Mouse (Mus musculus): ENCODE data around the gene Gosr1.
"Not testable (repeated sequence)": the region's sequence is repeated elsewhere in the genome, so short reads cannot be mapped to it uniquely, and the experiment has no call there.

Gosr1 gene

GRCm38 (mm10) chr11:76763053-76763740 is at the start of gene Gosr1:
Gosr1 (minus strand) TSS chr11:76763579.
- DNase-seq (ENCODE audit: inconsistent age in 2 of 2, low spot score in 1 of 2), result peak; percentile 92 to 98

DNA sequence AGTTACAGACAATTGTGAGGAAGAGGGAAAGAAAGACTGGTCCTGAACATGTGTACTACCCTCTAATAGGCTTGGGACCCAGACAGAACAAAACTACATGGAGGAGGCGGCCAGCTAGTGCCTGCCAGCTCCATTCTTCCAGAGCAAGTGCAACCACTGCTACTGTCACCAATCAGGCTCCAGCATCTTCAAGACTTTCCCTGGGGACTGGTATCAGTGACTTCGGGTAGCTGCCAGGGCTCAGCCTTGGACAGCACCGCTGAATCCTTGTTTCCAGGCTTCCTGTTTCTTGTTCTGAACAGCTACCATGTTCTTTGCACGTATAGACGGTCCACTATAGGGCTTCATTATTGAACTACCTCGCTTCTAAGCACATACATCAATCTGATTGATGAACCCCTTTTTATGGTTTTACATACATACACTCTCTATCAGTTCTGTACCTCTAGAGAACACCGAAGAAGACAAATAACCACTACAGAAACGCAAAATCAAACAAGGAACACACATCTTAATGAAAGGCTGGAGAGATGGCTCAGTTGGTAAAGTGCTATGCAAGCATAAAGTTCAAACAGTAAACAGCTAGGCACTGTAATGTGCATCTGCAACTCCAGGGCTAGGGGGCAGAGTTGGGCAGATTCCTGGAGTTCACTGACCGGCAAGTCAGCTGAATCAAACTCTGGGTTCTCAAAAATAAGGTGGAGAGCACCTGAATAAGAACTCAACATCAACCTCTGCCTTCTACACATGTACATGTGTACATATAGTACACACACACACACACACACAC is 47.5 kb upstream of the Gosr1 start:
- peak in 1 of 2 experiments; percentile 46 for DNase-seq (ENCODE audit: inconsistent age in 2 of 2, low spot score in 1 of 2)

DNA sequence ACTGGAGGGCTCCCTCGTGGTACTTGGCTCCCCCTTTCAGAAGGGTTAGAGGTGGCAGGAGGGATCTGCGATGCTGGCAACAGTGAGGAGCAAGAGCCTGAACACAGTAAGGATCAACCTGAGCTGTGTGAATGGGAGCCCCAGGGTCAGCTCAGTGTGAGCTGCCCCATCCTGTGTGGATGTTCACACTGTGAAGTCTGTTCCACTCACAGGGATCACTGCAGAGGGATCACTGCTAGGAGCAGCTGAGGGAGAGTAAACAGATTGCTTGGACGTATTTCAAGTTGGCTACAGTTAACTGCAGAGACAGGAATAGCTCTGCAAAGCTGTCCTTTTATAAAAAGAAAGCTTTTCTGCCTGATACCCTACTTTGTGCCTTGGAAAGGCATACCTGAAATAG is 46.1 kb upstream of the Gosr1 start:
- no peak for DNase-seq (ENCODE audit: inconsistent age in 2 of 2, low spot score in 1 of 2)

- DNase-seq (ENCODE audit: inconsistent age in 2 of 2, low spot score in 1 of 2), result no peak
Observed at GRCm38 (mm10) chr11:76808550-76808949, 45.2 kb upstream of the Gosr1 start.

- no peak for DNase-seq (ENCODE audit: inconsistent age in 2 of 2, low spot score in 1 of 2)
Observed at GRCm38 (mm10) chr11:76807007-76807679, 43.8 kb upstream of the Gosr1 start.

DNA sequence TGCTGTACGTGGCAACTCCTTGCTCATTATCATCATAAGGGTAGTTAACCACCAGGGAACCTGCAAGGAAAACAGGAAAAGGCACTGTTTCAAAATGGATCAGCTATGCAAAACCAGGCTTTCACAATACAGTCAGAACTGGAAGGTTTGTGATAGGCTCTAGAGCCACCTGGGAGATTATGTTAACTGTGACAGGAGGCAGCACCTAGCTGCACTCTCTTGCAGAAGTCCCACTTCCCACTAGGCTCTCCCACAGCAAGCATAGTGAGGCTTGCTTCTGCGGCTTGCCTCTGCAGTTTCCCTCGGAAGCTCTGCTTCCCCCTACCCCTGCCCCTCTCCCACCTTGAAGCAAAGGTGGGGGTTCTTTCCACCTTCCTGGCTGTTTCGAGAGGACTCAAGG is 42.6 kb upstream of the Gosr1 start:
- DNase-seq (ENCODE audit: inconsistent age in 2 of 2, low spot score in 1 of 2), result no peak

DNA sequence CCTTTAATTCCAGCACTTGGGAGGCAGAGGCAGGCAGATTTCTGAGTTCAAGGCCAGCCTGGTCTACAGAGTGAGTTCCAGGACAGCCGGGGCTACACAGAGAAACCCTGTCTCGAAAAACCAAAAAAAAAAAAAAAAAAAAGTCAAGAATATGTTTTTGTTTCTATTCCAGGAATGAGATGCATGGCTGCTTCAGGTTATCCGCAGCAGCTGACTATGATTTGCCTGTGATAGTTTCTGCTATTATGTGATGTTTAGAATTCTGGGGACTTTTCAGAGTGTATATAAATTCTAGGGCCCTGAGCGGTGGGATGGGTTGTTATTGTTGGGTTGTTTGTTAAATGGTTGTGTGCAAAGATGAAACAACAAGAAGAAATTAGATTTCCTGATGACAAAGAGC is 41.7 kb upstream of the Gosr1 start:
- not testable (repeated sequence) for DNase-seq (ENCODE audit: inconsistent age in 2 of 2, low spot score in 1 of 2)

DNA sequence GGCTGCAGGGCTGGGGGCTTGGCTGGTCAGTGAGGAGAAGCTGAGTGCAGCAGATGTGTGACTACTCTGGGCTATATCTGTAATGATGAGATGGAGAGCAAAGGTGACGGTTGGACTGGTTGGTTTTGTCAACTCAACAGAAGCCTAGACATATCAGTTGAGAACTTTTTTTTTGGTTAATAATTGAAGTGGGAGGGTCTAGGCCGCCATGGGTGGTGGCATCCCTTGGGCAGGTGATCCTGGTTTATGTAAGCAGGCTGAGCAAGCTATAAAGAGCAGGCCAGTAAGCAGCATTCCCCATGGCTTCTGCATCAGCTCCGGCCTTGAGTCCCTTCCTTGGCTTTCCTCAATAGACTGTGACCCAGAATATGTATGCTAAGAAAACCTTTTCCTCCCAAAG is 39.9 kb upstream of the Gosr1 start:
- DNase-seq (ENCODE audit: inconsistent age in 2 of 2, low spot score in 1 of 2), result no peak

DNA sequence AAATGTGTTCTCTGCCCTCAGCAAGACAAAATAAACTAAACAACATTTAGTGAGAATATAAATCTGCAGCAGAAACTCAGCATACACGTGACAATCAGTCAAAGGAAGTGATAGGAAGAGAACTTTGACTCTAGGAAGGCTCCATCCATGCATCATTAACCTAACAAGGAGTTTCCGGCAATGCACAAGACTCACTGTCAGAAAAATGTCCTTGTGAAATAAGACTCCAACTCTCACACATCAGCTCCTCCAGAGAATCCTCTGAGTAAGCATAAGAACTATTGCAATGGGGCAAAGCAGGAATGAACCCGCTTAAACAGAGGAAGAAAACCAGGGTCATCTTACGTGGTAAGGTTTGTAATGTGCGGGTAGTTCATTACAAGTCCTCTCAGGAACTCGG is 33.9 kb upstream of the Gosr1 start:
- DNase-seq (ENCODE audit: inconsistent age in 2 of 2, low spot score in 1 of 2), result no peak

- DNase-seq (ENCODE audit: inconsistent age in 2 of 2, low spot score in 1 of 2), result no peak
Observed at GRCm38 (mm10) chr11:76795326-76795725, 31.9 kb upstream of the Gosr1 start.

GRCm38 (mm10) chr11:76791331-76791730 is 28.0 kb upstream of the Gosr1 start:
- DNase-seq (ENCODE audit: inconsistent age in 2 of 2, low spot score in 1 of 2), result no peak

GRCm38 (mm10) chr11:76789252-76789651 is 25.9 kb upstream of the Gosr1 start:
- DNase-seq (ENCODE audit: inconsistent age in 2 of 2, low spot score in 1 of 2), result peak; percentile 21 to 78

DNA sequence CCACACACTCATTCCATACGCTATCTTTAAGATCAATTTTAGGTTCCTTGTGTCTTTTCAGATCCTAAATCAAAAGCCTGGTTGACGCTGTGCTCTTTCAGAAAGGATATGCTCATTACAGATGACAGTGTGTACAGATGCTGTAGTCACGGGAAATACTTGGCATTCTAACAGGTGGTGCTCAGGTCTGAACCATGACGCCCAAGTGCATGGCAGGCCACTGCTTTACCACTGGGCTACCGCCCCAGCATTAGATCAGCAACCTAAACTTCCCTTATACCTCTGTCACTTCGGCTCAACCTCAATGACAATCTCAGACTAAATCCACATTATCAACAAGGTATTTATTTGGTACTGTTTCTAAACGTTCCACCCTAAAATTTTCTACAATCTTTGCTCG is 12.2 kb upstream of the Gosr1 start:
- DNase-seq (ENCODE audit: inconsistent age in 2 of 2, low spot score in 1 of 2), result no peak

GRCm38 (mm10) chr11:76773811-76774210 is 10.4 kb upstream of the Gosr1 start:
- DNase-seq (ENCODE audit: inconsistent age in 2 of 2, low spot score in 1 of 2), result no peak

GRCm38 (mm10) chr11:76770566-76770965 is 7.2 kb upstream of the Gosr1 start:
- DNase-seq (ENCODE audit: inconsistent age in 2 of 2, low spot score in 1 of 2), result no peak

DNA sequence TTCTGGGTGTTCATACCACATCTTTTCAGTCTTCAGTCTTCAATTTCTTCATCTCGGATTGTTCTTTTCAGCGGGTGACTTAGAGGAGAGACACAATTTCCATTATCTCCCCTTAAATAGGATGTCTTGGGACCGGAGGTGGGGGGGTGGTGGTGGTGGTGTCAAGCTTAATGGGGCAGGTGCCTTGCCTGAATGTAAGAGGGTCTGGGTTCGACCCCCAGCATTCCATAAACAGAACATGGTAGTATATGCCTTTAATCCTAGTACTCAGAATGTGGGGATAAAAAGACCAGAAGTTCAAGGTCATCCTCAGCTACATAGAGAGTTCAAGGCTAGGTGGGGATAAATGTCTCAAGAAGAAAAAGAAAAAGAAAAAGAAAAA is 353 bp upstream of the Gosr1 start:
- DNase-seq (ENCODE audit: inconsistent age in 2 of 2, low spot score in 1 of 2), result no peak

GRCm38 (mm10) chr11:76752276-76752675 is 11.1 kb downstream of the Gosr1 start:
- no peak for DNase-seq (ENCODE audit: inconsistent age in 2 of 2, low spot score in 1 of 2)

GRCm38 (mm10) chr11:76748819-76749218 is 14.6 kb downstream of the Gosr1 start:
- no peak for DNase-seq (ENCODE audit: inconsistent age in 2 of 2, low spot score in 1 of 2)

DNA sequence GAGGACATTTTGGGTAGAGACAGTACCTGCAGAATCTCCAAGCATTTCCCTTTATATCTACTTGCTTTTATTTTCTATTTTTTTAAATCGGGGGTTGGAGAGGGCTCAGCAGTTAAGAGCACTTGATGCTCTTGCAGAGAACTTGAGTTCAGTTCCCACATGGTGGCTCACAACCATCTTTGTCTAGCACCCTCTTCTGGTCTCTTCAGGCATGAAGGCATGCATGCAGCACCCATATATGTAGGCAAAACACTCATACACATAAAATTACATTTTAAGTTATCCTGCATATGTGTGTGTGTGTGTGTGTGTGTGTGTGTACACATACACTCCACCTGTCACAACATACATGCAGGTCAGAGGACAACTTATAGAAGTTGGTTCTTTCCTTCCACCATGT is 17.5 kb downstream of the Gosr1 start:
- no peak for DNase-seq (ENCODE audit: inconsistent age in 2 of 2, low spot score in 1 of 2)

DNA sequence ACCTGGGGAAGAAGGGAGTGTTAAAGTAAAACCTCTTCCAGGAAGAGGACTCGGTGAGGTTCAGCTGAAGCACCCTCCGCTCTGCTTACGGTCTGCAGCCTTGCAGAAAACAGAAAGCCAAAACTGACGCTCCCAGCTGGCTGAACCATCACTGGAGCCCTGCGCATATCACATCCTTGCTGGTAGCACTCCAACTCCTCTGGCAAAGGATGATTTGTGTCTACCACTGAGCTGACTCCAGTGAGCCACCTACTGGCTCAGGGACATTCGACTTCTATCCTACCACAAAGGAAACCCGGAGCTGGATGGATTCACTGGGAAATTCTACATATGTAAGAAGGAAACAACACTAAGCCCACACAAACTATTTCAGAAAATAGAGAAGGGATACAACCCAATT is 18.8 kb downstream of the Gosr1 start:
- peak; percentile 23 to 68 for DNase-seq (ENCODE audit: inconsistent age in 2 of 2, low spot score in 1 of 2)

GRCm38 (mm10) chr11:76742511-76742910 is 20.9 kb downstream of the Gosr1 start:
- no peak for DNase-seq (ENCODE audit: inconsistent age in 2 of 2, low spot score in 1 of 2)

GRCm38 (mm10) chr11:76739125-76739524 is 24.3 kb downstream of the Gosr1 start:
- peak in 1 of 2 experiments; percentile 37 for DNase-seq (ENCODE audit: inconsistent age in 2 of 2, low spot score in 1 of 2)

All from adrenal gland, adult (tissue).